Mouse (Mus musculus): Measurements from ENCODE around the gene Cdc42bpg.

The Cdc42bpg gene

DNA sequence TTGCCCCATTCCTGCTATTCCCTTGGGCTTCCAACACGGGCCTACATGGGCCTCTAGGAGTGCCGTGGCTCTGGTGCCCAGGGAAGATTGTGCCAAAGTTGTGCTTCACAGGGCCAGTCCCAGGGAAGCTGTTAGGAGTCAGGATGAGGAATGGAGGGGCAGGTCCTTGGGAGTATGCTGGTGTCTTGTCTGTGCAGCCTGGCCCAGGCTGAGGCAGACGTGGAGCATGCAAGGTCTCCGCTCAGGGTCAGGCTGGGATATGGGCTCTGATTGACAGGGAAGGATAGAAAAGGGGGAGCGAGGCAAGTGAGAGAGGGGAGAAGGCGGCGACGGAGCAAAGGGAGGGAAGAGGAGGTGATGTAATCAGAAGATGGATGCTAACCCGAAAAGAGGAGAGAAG is 18.5 kb downstream of the Cdc42bpg start:
- DNase-seq (ENCODE audit: low read depth, low spot score): no peak

DNA sequence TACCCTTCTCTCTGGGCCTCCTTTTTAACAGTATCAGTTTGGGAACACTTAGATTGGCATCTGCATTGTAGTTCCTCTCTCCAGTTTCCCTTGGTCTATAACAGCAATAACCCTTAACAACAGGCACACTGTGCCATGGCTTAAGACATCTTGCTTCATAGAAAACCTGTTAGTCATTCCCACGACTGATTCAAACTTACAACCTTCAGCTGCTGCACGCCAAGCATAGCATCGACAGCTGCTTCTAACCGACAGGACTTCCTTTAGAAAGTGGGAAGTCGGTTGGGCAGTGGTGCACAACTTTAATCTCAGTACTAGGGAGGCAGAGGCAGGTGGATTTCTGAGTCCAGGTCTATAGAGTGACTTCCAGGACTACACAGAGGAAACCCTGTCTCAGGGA is 24.9 kb downstream of the Cdc42bpg start:
- no peak for DNase-seq (ENCODE audit: low read depth, low spot score)

DNA sequence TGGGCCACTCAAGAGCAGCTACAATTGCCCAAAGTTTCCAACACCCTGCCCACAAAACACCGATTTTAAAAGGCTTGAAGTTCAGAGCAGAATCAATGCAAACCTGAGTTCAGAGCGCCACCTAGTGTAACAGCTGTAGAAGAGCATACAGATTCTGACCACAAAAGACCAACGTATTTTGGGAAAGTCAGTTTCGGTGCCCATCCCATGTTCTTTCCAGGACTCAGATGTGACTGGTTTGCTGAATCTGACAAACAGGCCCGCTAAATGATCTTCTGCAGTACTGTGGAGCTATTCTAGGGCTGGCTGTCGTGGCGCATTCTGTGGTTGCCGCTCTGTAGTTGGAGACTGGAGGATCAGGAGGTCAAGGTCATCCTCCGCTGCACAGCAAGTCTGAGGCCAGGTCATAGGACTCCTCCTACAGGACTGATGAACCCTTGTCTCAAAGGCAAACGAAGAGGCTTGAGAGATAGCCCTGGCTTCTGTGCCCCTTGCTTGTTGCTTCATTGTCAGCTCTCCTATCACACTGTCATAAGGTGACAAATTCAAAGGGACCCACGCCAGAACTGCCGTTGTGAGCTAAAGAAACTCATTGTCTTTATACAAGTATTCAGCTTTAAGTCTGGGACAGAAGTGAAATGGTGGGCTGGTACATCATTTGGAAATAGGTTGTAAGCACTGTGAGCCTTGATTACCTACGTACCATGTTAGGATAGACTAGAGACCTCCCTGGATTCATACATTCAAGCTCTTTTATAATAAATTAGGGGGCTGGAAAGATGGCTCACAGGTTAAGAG is 25.7 kb downstream of the Cdc42bpg start:
- peak; percentile 78 for DNase-seq (ENCODE audit: low read depth, low spot score)

GRCm38 (mm10) chr19:6333761-6334595 is 27.7 kb downstream of the Cdc42bpg start:
- no peak for DNase-seq (ENCODE audit: low read depth, low spot score)

DNA sequence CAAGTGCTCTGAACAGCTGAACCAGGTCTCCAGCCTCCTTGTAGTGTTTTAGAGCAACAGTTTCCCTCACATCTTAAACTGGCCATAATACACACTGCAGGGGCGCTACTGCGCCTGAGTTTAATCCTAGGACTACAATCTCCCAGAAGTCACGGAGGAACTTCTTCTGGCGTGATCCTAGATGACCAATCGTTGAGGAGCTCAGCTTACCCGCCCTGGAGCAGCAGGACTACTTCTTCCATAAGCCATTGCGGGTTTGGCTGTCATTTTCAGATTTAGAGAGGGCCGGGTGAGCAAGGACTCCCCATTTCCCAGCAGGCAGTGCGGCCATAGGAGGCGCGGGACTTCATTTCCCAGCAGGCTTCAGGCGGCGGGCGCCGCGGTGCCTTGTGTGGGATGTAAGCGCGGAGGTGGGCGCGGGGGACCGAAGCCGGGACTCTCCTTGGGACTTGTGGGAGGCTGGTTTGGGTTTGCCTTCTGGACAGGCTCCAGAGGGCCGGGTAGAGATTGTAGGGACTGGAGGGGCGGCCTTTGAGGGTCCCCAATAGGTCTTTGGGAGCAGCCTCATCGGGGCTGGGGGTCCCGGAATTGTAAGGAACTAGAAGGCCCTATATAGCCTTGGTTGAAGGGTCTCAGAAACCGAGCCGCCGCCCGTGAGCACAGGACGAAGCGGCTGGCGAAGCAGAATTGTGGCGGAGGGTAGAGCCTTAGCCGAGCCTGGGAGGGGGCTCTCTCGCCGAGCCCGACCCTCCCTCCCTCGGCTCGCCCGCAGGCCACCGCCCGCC is 28.6 kb downstream of the Cdc42bpg start, which contains the start of gene Men1:
Men1 (plus strand) TSS at position 307 of the 785 bp plus-strand sequence.
- peak; percentile 92 for DNase-seq (ENCODE audit: low read depth, low spot score)

DNA sequence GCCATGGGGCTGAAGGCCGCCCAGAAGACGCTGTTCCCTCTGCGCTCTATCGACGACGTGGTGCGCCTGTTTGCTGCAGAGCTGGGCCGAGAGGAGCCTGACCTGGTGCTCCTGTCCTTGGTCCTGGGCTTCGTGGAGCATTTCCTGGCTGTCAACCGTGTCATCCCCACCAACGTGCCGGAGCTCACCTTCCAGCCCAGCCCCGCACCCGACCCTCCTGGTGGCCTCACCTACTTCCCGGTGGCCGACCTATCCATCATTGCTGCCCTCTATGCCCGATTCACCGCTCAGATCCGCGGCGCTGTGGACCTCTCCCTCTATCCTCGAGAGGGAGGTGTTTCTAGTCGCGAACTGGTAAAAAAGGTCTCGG is 29.2 kb downstream of the Cdc42bpg start:
- DNase-seq (ENCODE audit: low read depth, low spot score): peak; percentile 37

DNA sequence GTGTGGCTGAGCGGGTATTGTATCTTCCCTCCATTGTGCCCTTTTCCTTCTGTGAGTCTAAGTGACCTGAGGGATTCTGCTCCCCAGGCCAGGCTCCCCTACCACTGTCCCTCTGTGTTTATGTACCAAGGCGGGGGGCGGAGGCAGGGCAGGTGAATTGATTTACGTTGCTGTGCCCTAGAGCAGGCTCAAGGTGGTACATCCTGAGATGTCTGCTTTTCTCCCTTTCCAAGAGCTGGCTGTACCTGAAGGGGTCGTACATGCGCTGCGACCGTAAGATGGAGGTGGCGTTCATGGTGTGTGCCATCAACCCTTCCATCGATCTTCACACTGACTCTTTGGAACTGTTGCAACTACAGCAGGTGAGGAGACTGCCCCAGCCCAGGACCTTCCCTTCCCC is 30.7 kb downstream of the Cdc42bpg start:
- DNase-seq (ENCODE audit: low read depth, low spot score): no peak

DNA sequence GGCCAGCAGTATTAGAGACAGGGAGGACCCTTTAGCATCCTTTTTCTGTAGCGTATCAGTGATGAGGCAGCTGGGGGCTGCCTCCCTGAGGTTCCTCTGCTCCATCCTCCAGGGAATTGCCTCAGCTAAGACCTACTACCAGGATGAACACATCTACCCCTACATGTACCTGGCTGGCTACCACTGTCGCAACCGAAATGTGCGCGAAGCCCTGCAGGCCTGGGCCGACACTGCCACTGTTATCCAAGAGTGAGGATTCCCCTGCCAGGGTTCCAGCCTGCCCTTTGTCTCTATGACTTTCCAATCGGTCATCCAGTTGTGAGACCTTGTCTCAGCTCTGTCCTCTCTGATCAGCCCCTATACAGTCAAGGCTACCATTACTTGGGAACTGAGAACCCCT is 31.9 kb downstream of the Cdc42bpg start:
- no peak for DNase-seq (ENCODE audit: low read depth, low spot score)

DNA sequence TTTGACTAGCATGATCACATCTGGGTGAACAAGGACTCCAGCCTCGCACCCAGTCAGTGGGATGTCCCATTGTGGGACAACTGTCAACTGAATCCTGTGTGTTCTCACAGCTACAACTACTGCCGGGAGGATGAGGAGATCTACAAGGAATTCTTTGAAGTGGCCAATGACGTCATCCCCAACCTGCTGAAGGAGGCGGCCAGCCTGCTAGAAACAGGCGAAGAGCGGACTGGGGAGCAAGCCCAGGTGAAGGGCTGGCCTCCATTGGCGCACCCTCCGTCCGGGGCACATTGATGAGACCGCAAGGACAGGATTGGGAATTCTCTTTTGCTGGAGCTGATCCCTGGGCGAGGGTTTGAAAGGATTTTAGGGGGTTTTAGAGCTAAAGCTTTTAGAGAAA is 32.5 kb downstream of the Cdc42bpg start:
- no peak for DNase-seq (ENCODE audit: low read depth, low spot score)

- DNase-seq (ENCODE audit: low read depth, low spot score): no peak
Measured at GRCm38 (mm10) chr19:6339191-6339590, 32.9 kb downstream of the Cdc42bpg start.

DNA sequence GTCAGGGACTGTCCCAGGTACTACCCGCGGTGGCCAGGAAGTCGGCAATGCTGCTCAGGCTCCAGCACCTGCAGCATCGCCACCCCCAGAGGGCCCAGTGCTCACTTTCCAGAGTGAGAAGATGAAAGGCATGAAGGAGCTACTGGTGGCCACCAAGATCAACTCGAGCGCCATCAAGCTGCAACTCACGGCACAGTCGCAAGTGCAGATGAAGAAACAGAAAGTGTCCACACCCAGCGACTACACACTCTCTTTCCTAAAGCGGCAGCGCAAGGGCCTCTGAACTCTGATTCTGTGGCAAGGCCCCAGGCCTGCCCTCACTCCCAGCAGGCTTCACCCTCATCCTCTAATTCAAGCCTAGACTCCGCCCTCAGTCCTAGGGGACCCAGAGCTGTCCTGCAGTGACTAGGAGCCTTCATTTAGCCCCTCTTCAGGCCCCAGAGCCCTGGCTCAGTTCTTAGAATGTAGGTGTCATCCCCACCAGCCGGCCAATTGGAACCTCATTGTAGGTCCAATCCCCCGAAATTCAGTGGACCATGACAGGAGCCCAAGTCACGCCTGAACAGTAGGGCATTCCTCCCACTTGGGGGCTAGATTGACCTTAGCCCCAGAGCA is 33.7 kb downstream of the Cdc42bpg start:
- peak; percentile 91 for DNase-seq (ENCODE audit: low read depth, low spot score)

- peak; percentile 93 for DNase-seq (ENCODE audit: low read depth, low spot score)
Measured at GRCm38 (mm10) chr19:6340524-6341452, 34.5 kb downstream of the Cdc42bpg start, which contains the start of gene Map4k2. Map4k2 (plus strand) TSS chr19:6341135.

GRCm38 (mm10) chr19:6341453-6342077 is 35.3 kb downstream of the Cdc42bpg start:
- DNase-seq (ENCODE audit: low read depth, low spot score): no peak

- DNase-seq (ENCODE audit: low read depth, low spot score): peak; percentile 26
Measured at GRCm38 (mm10) chr19:6342276-6342933, 36.1 kb downstream of the Cdc42bpg start.

- DNase-seq (ENCODE audit: low read depth, low spot score): peak; percentile 56
Measured at GRCm38 (mm10) chr19:6343066-6343925, 37.0 kb downstream of the Cdc42bpg start.

DNA sequence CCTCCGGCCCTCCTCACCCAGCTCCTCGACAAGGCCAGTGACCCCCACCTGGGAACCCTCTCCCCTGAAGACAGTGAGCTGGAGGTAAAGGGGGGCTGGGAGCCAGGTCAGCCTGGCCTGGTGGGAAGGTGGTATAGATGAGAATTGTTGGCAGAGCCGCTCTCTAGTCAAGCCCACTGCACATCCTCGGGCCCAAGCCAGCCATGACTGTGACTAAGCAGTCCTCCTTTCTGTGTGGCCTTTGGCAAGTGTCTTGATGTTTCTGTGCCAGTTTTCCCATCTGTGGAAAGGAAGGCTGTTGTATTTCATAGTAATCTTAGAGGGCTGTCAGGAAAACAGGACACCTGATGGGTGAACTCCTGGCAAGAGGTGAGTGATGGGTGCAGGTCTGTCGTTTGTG is 37.7 kb downstream of the Cdc42bpg start:
- DNase-seq (ENCODE audit: low read depth, low spot score): no peak

- no peak for DNase-seq (ENCODE audit: low read depth, low spot score)
Measured at GRCm38 (mm10) chr19:6346023-6346422, 39.8 kb downstream of the Cdc42bpg start.

DNA sequence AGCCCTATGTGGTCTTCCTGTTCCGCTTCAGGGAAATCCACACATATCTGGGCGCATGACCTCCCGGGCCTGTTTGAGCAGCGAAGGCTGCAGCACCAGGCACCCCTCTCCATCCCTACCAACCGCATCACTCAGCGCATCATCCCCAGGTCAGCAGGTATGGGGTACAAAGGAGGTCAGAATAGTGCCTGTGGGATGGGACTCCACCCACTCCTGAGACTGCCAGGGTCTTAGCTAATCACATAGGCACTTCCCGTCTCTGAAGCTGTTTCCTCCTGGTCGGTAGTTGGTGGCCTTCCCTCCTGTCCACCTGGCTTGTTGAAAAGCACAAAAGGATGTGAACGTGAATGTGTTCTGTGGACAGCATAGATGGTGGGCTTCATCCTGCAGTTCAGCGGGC is 40.4 kb downstream of the Cdc42bpg start:
- DNase-seq (ENCODE audit: low read depth, low spot score): no peak
